Mouse (Mus musculus): Measurements from ENCODE around the gene Gchfr. TPM values are rescaled to one million over a fixed set of nuclear protein-coding genes. Genes with fewer than 3 reads are reported as not detected.

Gene Gchfr
- polyA plus RNA-seq, 1 experiment from 2014 or later: 24.3 TPM

- Histone ChIP-seq H3K4me2 (ENCODE audit: low read depth, low read length) (no peak overlapping the region), H3K27ac (ENCODE audit: low read length) (no peak overlapping the region), H3K4me1 (replicated peaks; ENCODE audit: control insufficient read depth, insufficient read depth, low read length) (peaks cover 23% of the 10 kb centered on the region), H3K9ac (ENCODE audit: low read length) (no peak overlapping the region), H3K36me3 (ENCODE audit: control insufficient read depth, insufficient read depth, low read length) (no peaks in the 10 kb centered on the region; the same call in 1 of the 2 replicates), H3K27me3 (ENCODE audit: control insufficient read depth, insufficient read depth, low read depth, low read length) (peaks cover 3% of the 10 kb centered on the region; the same call in 1 of the 2 replicates), H3K9me3 (ENCODE audit: control insufficient read depth, low read length) (no peaks in the 10 kb centered on the region), H3K4me3 (ENCODE audit: low read length) (no peak overlapping the region)
- WGBS: 50% methylated on average over 8 of the region's 8 CpGs
- no peak for ATAC-seq (ENCODE audit: low read depth)
Measured at GRCm38 (mm10) chr2:119171574-119171973, 4.0 kb downstream of the Gchfr start.

- H3K4me1 ChIP-seq (replicated peaks; ENCODE audit: control insufficient read depth, insufficient read depth, low read length): peaks cover 15% of the 10 kb centered on the region
- WGBS: 87% methylated on average over 7 of the region's 7 CpGs
- peak overlapping the region; percentile 45; the same call in 1 of the 2 replicates for H3K9ac ChIP-seq (ENCODE audit: low read length)
- ATAC-seq (ENCODE audit: low read depth): no peak
- H3K4me2 ChIP-seq (ENCODE audit: low read depth, low read length): no peak overlapping the region
- no peak overlapping the region for H3K4me3 ChIP-seq (ENCODE audit: low read length)
- H3K27ac ChIP-seq (ENCODE audit: low read length): no peak overlapping the region
- H3K27me3 ChIP-seq (ENCODE audit: control insufficient read depth, insufficient read depth, low read depth, low read length): peaks cover 3% of the 10 kb centered on the region; the same call in 1 of the 2 replicates
- no peaks in the 10 kb centered on the region; the same call in 1 of the 2 replicates for H3K36me3 ChIP-seq (ENCODE audit: control insufficient read depth, insufficient read depth, low read length)
- H3K9me3 ChIP-seq (ENCODE audit: control insufficient read depth, low read length): no peaks in the 10 kb centered on the region
Measured at GRCm38 (mm10) chr2:119172446-119172845, 4.9 kb downstream of the Gchfr start.

GRCm38 (mm10) chr2:119172862-119173576 lies 5.4 kb downstream of the Gchfr start:
- H3K9ac ChIP-seq (ENCODE audit: low read length): peak overlapping the region; percentile 45
- H3K9me3 ChIP-seq (ENCODE audit: control insufficient read depth, low read length): no peaks in the 10 kb centered on the region
- H3K36me3 ChIP-seq (ENCODE audit: control insufficient read depth, insufficient read depth, low read length): no peaks in the 10 kb centered on the region; the same call in 1 of the 2 replicates
- peak overlapping the region; percentile 35 for H3K4me2 ChIP-seq (ENCODE audit: low read depth, low read length)
- 17% methylated on average over 13 of the region's 13 CpGs for WGBS
- H3K27ac ChIP-seq (ENCODE audit: low read length): peak overlapping the region; percentile 63
- ATAC-seq (ENCODE audit: low read depth): peak; percentile 82
- H3K4me1 ChIP-seq (replicated peaks; ENCODE audit: control insufficient read depth, insufficient read depth, low read length): peaks cover 11% of the 10 kb centered on the region
- no peaks in the 10 kb centered on the region; the same call in 1 of the 2 replicates for H3K27me3 ChIP-seq (ENCODE audit: control insufficient read depth, insufficient read depth, low read depth, low read length)
- H3K4me3 ChIP-seq (ENCODE audit: low read length): 0 out of 2 replicates have a peak overlapping the region, but pooled peaks have one; percentile 16

GRCm38 (mm10) chr2:119173991-119174651 lies 6.5 kb downstream of the Gchfr start, which contains the start of gene Gm14137:
TSS of gene Gm14137 (plus strand) at chr2:119174509.
- H3K4me2 ChIP-seq (ENCODE audit: low read depth, low read length): no peak within 1 kb of the TSS
- 63% methylated on average over 8 of the region's 8 CpGs for WGBS
- peaks cover 11% of the 10 kb centered on the region for H3K4me1 ChIP-seq (replicated peaks; ENCODE audit: control insufficient read depth, insufficient read depth, low read length)
- H3K27ac ChIP-seq (ENCODE audit: low read length): no peak within 1 kb of the TSS; the same call in 1 of the 2 replicates
- H3K27me3 ChIP-seq (ENCODE audit: control insufficient read depth, insufficient read depth, low read depth, low read length): no peaks in the 10 kb centered on the region
- H3K9me3 ChIP-seq (ENCODE audit: control insufficient read depth, low read length): no peaks in the 10 kb centered on the region
- ATAC-seq (ENCODE audit: low read depth): no peak
- no peak within 1 kb of the TSS for H3K9ac ChIP-seq (ENCODE audit: low read length)
- H3K4me3 ChIP-seq (ENCODE audit: low read length): no peak within 1 kb of the TSS
- H3K36me3 ChIP-seq (ENCODE audit: control insufficient read depth, insufficient read depth, low read length): no peaks in the 10 kb centered on the region; the same call in 1 of the 2 replicates

GRCm38 (mm10) chr2:119174866-119175265 lies 7.3 kb downstream of the Gchfr start:
- peaks cover 5% of the 10 kb centered on the region; the same call in 1 of the 2 replicates for H3K36me3 ChIP-seq (ENCODE audit: control insufficient read depth, insufficient read depth, low read length)
- no peak overlapping the region for H3K27ac ChIP-seq (ENCODE audit: low read length)
- peaks cover 11% of the 10 kb centered on the region for H3K4me1 ChIP-seq (replicated peaks; ENCODE audit: control insufficient read depth, insufficient read depth, low read length)
- H3K27me3 ChIP-seq (ENCODE audit: control insufficient read depth, insufficient read depth, low read depth, low read length): no peaks in the 10 kb centered on the region
- H3K9ac ChIP-seq (ENCODE audit: low read length): no peak overlapping the region
- no peak overlapping the region for H3K4me3 ChIP-seq (ENCODE audit: low read length)
- H3K4me2 ChIP-seq (ENCODE audit: low read depth, low read length): no peak overlapping the region
- WGBS: 64% methylated on average over 14 of the region's 14 CpGs
- ATAC-seq (ENCODE audit: low read depth): no peak
- no peaks in the 10 kb centered on the region for H3K9me3 ChIP-seq (ENCODE audit: control insufficient read depth, low read length)

- H3K27me3 ChIP-seq (ENCODE audit: control insufficient read depth, insufficient read depth, low read depth, low read length): no peaks in the 10 kb centered on the region
- 43% methylated on average over 6 of the region's 6 CpGs for WGBS
- no peak overlapping the region for H3K9ac ChIP-seq (ENCODE audit: low read length)
- peaks cover 9% of the 10 kb centered on the region; the same call in 1 of the 2 replicates for H3K36me3 ChIP-seq (ENCODE audit: control insufficient read depth, insufficient read depth, low read length)
- no peak for ATAC-seq (ENCODE audit: low read depth)
- H3K4me2 ChIP-seq (ENCODE audit: low read depth, low read length): no peak overlapping the region
- H3K27ac ChIP-seq (ENCODE audit: low read length): no peak overlapping the region; the same call in 1 of the 2 replicates
- H3K4me3 ChIP-seq (ENCODE audit: low read length): no peak overlapping the region
- H3K9me3 ChIP-seq (ENCODE audit: control insufficient read depth, low read length): no peaks in the 10 kb centered on the region
- peaks cover 11% of the 10 kb centered on the region for H3K4me1 ChIP-seq (replicated peaks; ENCODE audit: control insufficient read depth, insufficient read depth, low read length)
Measured at GRCm38 (mm10) chr2:119175614-119176013, 8.0 kb downstream of the Gchfr start.

- 53% methylated on average over 3 of the region's 3 CpGs for WGBS
- no peak for ATAC-seq (ENCODE audit: low read depth)
- Histone ChIP-seq H3K27ac (ENCODE audit: low read length) (no peak overlapping the region), H3K4me1 (replicated peaks; ENCODE audit: control insufficient read depth, insufficient read depth, low read length) (peaks cover 11% of the 10 kb centered on the region), H3K9ac (ENCODE audit: low read length) (no peak overlapping the region), H3K4me3 (ENCODE audit: low read length) (no peak overlapping the region), H3K36me3 (ENCODE audit: control insufficient read depth, insufficient read depth, low read length) (peaks cover 9% of the 10 kb centered on the region; the same call in 1 of the 2 replicates), H3K9me3 (ENCODE audit: control insufficient read depth, low read length) (no peaks in the 10 kb centered on the region), H3K27me3 (ENCODE audit: control insufficient read depth, insufficient read depth, low read depth, low read length) (no peaks in the 10 kb centered on the region), H3K4me2 (ENCODE audit: low read depth, low read length) (no peak overlapping the region)
Measured at GRCm38 (mm10) chr2:119176761-119177160, 9.2 kb downstream of the Gchfr start.

- Histone ChIP-seq H3K36me3 (ENCODE audit: control insufficient read depth, insufficient read depth, low read length) (peaks cover 9% of the 10 kb centered on the region; the same call in 1 of the 2 replicates), H3K27ac (ENCODE audit: low read length) (no peak overlapping the region), H3K4me1 (replicated peaks; ENCODE audit: control insufficient read depth, insufficient read depth, low read length) (peaks cover 10% of the 10 kb centered on the region), H3K9ac (ENCODE audit: low read length) (no peak overlapping the region), H3K4me2 (ENCODE audit: low read depth, low read length) (no peak overlapping the region), H3K9me3 (ENCODE audit: control insufficient read depth, low read length) (no peaks in the 10 kb centered on the region), H3K27me3 (ENCODE audit: control insufficient read depth, insufficient read depth, low read depth, low read length) (no peaks in the 10 kb centered on the region), H3K4me3 (ENCODE audit: low read length) (no peak overlapping the region)
- no peak for ATAC-seq (ENCODE audit: low read depth)
- WGBS: 77% methylated on average over 5 of the region's 5 CpGs
Measured at GRCm38 (mm10) chr2:119177384-119177939, 9.9 kb downstream of the Gchfr start.

- H3K27me3 ChIP-seq (ENCODE audit: control insufficient read depth, insufficient read depth, low read depth, low read length): no peaks in the 10 kb centered on the region
- H3K4me2 ChIP-seq (ENCODE audit: low read depth, low read length): no peak overlapping the region
- no peaks in the 10 kb centered on the region for H3K4me1 ChIP-seq (replicated peaks; ENCODE audit: control insufficient read depth, insufficient read depth, low read length)
- H3K36me3 ChIP-seq (ENCODE audit: control insufficient read depth, insufficient read depth, low read length): peaks cover 14% of the 10 kb centered on the region
- no peak for ATAC-seq (ENCODE audit: low read depth)
- no peak overlapping the region for H3K27ac ChIP-seq (ENCODE audit: low read length)
- 87% methylated on average over 7 of the region's 7 CpGs for WGBS
- H3K9me3 ChIP-seq (ENCODE audit: control insufficient read depth, low read length): no peaks in the 10 kb centered on the region
- H3K4me3 ChIP-seq (ENCODE audit: low read length): no peak overlapping the region
- H3K9ac ChIP-seq (ENCODE audit: low read length): no peak overlapping the region
Measured at GRCm38 (mm10) chr2:119182914-119183313, 15.3 kb downstream of the Gchfr start.
